Mouse (Mus musculus): ENCODE data around the gene Usb1. TPM values are rescaled to one million over a fixed set of nuclear protein-coding genes. Genes with fewer than 3 reads are reported as not detected.

Gene Usb1
- total and polyA plus RNA-seq, 3 experiments = 36.2 to 52.5 TPM; not detected in 1

DNA sequence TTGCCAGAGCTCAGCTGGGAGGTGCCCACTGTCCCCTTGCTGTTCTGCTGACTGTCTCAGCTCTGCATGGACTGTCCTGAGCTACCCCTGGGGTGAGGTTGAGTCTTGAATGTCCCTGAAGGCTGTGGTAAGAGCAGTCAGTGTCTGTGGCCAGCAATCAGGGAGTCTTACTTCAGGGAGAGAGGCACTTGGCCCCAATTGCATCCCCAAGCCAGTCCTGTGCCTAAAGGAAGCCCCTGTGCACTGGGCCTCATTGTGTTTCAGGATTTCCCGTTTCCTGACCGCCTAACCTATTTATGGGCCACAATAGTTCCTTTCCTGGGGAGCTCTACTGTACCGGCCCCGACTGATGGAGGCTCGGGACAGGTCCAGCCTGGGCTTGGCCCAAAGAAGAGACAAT lies 60.5 kb downstream of the Usb1 start:
- Histone ChIP-seq H3K4me3 (ENCODE audit: control insufficient read depth in 1 of 2, insufficient read depth in 1 of 2, low read depth in 2 of 2, low read length in 2 of 2) (no peak overlapping the region), H3K27me3 (ENCODE audit: control insufficient read depth in 1 of 2, insufficient read depth in 2 of 2, low read length in 2 of 2) (peaks cover 6 to 8% of the 10 kb centered on the region in 2 experiments), H3K79me2 (ENCODE audit: control insufficient read depth, insufficient read depth, low read length, poor library complexity) (no peaks in the 10 kb centered on the region), H3K4me1 (ENCODE audit: control insufficient read depth in 1 of 2, insufficient read depth in 2 of 2, low read length in 2 of 2) (peaks cover 0 to 12% of the 10 kb centered on the region in 2 experiments; a peak in 1 of 4 replicates), H3K9ac (ENCODE audit: control insufficient read depth, low read depth, low read length, poor library complexity, severe bottlenecking) (no peak overlapping the region), H3K9me3 (replicated peaks; ENCODE audit: insufficient read depth, low read length) (no peaks in the 10 kb centered on the region), H3K36me3 (ENCODE audit: control insufficient read depth in 1 of 2, insufficient read depth in 2 of 2, low read length in 2 of 2) (peaks cover 0 to 4% of the 10 kb centered on the region in 2 experiments; a peak in 2 of 4 replicates), H3K27ac (ENCODE audit: control insufficient read depth, low read depth, low read length) (no peak overlapping the region)
- DNase-seq (ENCODE audit: low read depth, low spot score) = no peak
- TF ChIP-seq ETS1 (IDR thresholded peaks at IDR 0.05; ENCODE audit: low read depth, low read length) (no peak), KAT2A (conservative IDR thresholded peaks at IDR 0.05; ENCODE audit: low read depth, low read length) (no peak), ZNF384 (IDR thresholded peaks at IDR 0.05; ENCODE audit: low read depth, low read length) (no peak), HCFC1 (IDR thresholded peaks at IDR 0.05; ENCODE audit: low read depth, low read length) (no peak), GATA1 (IDR thresholded peaks at IDR 0.05; ENCODE audit: low read depth, low read length) (no peak), TAL1 (IDR thresholded peaks at IDR 0.05; ENCODE audit: low read length) (no peak), E2F4 (IDR thresholded peaks at IDR 0.05; ENCODE audit: borderline replicate concordance, low read depth, low read length) (no peak), BHLHE40 (IDR thresholded peaks at IDR 0.05; ENCODE audit: borderline replicate concordance, low read depth, low read length) (no peak), MAFK (IDR thresholded peaks at IDR 0.05; ENCODE audit: borderline replicate concordance, low read depth, low read length) (no peak), JUND (IDR thresholded peaks at IDR 0.05; ENCODE audit: low read depth, low read length) (no peak), SMC3 (IDR thresholded peaks at IDR 0.05; ENCODE audit: low read depth, low read length) (no peak), TBP (IDR thresholded peaks at IDR 0.05; ENCODE audit: low read depth, low read length) (no peak), EP300 (IDR thresholded peaks at IDR 0.05; ENCODE audit: low read depth in 1 of 2, low read length in 2 of 2) (no peak), MYB (IDR thresholded peaks at IDR 0.05; ENCODE audit: low read depth, low read length) (no peak), ZKSCAN1 (IDR thresholded peaks at IDR 0.05; ENCODE audit: low read depth, low read length) (no peak), UBTF (IDR thresholded peaks at IDR 0.05; ENCODE audit: borderline replicate concordance, insufficient read depth, low read depth, low read length) (no peak), MAZ (IDR thresholded peaks at IDR 0.05; ENCODE audit: low read depth, low read length) (no peak), USF1 (IDR thresholded peaks at IDR 0.05; ENCODE audit: low read depth, low read length) (no peak), CTCF (IDR thresholded peaks at IDR 0.05 in 2 of 3, conservative IDR thresholded peaks at IDR 0.05 in 1 of 3; ENCODE audit: control insufficient read depth in 1 of 3, insufficient read depth in 1 of 3, low read depth in 2 of 3, low read length in 3 of 3, poor library complexity in 1 of 3, severe bottlenecking in 1 of 3) (no peak)

DNA sequence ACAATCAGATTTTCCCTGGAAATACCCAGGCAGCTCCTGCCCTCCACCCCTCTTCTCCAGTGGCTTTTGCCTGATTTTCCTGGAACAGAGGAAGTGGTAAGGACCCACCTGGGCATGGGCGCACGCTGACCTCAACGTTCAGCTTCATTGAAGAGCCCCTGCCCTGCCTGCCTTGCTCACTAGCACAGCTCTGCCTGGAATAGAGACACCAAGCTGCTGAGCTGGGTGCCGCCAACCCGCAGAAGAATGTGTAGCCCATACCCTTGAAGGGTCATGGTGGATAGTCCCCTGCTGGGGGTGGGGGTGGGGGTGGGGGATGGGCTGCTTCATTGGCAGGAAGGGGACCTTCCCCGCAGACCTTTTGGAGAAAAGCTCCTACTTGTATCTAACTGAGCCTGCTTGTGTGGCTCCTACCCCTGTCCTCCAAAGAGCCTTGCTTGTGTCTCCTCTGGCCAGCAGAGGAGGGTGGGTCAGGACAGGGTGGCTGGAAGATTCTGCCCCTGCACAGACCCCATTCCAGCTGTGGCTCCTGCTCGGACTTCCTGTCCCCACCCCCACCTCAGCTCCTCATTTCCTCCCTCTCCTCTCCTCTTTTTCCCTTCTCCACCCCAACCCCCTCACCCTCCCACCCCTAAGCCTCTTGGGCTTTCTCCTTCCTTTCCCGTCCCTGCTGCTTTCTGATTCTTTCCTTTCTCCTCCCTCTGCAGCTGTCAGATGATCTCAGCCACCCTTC lies 63.3 kb downstream of the Usb1 start:
- no peak for DNase-seq (ENCODE audit: low read depth, low spot score)
- Histone ChIP-seq H3K4me1 (ENCODE audit: control insufficient read depth in 1 of 2, insufficient read depth in 2 of 2, low read length in 2 of 2) (peaks cover 0 to 12% of the 10 kb centered on the region in 2 experiments; a peak in 1 of 4 replicates), H3K9me3 (replicated peaks; ENCODE audit: insufficient read depth, low read length) (no peaks in the 10 kb centered on the region), H3K36me3 (ENCODE audit: control insufficient read depth in 1 of 2, insufficient read depth in 2 of 2, low read length in 2 of 2) (peaks cover 0 to 4% of the 10 kb centered on the region in 2 experiments; a peak in 2 of 4 replicates), H3K79me2 (ENCODE audit: control insufficient read depth, insufficient read depth, low read length, poor library complexity) (no peaks in the 10 kb centered on the region), H3K27me3 (ENCODE audit: control insufficient read depth in 1 of 2, insufficient read depth in 2 of 2, low read length in 2 of 2) (peaks cover 3 to 6% of the 10 kb centered on the region in 2 experiments; a peak in 3 of 4 replicates), H3K9ac (ENCODE audit: control insufficient read depth, low read depth, low read length, poor library complexity, severe bottlenecking) (no peak overlapping the region), H3K4me3 (ENCODE audit: control insufficient read depth in 1 of 2, insufficient read depth in 1 of 2, low read depth in 2 of 2, low read length in 2 of 2) (no peak overlapping the region), H3K27ac (ENCODE audit: control insufficient read depth, low read depth, low read length) (no peak overlapping the region)
- TF ChIP-seq HCFC1 (IDR thresholded peaks at IDR 0.05; ENCODE audit: low read depth, low read length) = no peak
- TF ChIP-seq SIN3A (IDR thresholded peaks at IDR 0.05; ENCODE audit: low read length) = no peak
- TF ChIP-seq KAT2A (conservative IDR thresholded peaks at IDR 0.05; ENCODE audit: low read depth, low read length) = no peak
- TF ChIP-seq SMC3 (IDR thresholded peaks at IDR 0.05; ENCODE audit: low read depth, low read length) = no peak
- no peak for TF ChIP-seq CHD2 (IDR thresholded peaks at IDR 0.05; ENCODE audit: low read length)
- TF ChIP-seq CHD1 (IDR thresholded peaks at IDR 0.05; ENCODE audit: low read depth, low read length) = no peak
- TF ChIP-seq GATA1 (IDR thresholded peaks at IDR 0.05; ENCODE audit: low read depth, low read length) = no peak
- TF ChIP-seq MYC (IDR thresholded peaks at IDR 0.05; ENCODE audit: low read depth, low read length) = no peak
- no peak for TF ChIP-seq USF1 (IDR thresholded peaks at IDR 0.05; ENCODE audit: low read depth, low read length)
- TF ChIP-seq ZC3H11A (IDR thresholded peaks at IDR 0.05; ENCODE audit: low read depth, low read length) = no peak
- no peak for TF ChIP-seq GABPA (IDR thresholded peaks at IDR 0.05; ENCODE audit: low read depth, low read length)
- no peak for TF ChIP-seq USF2 (IDR thresholded peaks at IDR 0.05; ENCODE audit: borderline replicate concordance in 1 of 2, insufficient read depth in 1 of 2, low read depth in 1 of 2, low read length in 2 of 2)
- no peak for TF ChIP-seq ZNF384 (IDR thresholded peaks at IDR 0.05; ENCODE audit: low read depth, low read length)

Measured in MEL (cell line).